Mouse (Mus musculus): ENCODE results near the gene Nop16.

Gene Nop16

GRCm38 (mm10) chr13:54562562-54562961 lies 27.3 kb downstream of the Nop16 start:
- DNase-seq (ENCODE audit: low read depth, low spot score): no peak

GRCm38 (mm10) chr13:54560608-54561007 lies 29.3 kb downstream of the Nop16 start:
- no peak for DNase-seq (ENCODE audit: low read depth, low spot score)

DNA sequence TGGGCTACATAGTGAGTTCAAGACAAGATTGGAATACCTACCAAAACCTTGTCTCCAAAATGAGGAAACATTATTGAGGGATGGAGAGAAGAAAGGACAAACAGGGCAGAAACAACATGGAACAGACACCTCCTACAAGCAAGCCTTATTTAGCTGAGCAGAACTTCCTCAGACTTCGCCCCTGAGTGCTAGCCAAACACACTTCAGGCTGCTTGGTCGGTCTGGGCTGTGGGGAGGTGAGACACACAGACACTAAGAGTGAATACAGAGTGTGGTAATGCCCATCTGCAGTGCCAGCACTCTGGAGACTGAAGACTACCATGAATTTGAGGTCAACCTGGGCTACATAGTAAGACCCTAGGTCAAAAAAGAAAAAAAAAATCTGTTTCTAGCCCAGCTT lies 30.2 kb downstream of the Nop16 start:
- no peak for DNase-seq (ENCODE audit: low read depth, low spot score)

- DNase-seq (ENCODE audit: low read depth, low spot score): no peak
Measured at GRCm38 (mm10) chr13:54557652-54558051, 32.2 kb downstream of the Nop16 start.

- no peak for DNase-seq (ENCODE audit: low read depth, low spot score)
Measured at GRCm38 (mm10) chr13:54556796-54557195, 33.1 kb downstream of the Nop16 start.

- DNase-seq (ENCODE audit: low read depth, low spot score): no peak
Measured at GRCm38 (mm10) chr13:54556176-54556575, 33.7 kb downstream of the Nop16 start.

- DNase-seq (ENCODE audit: low read depth, low spot score): no peak
Measured at GRCm38 (mm10) chr13:54548036-54548435, 41.9 kb downstream of the Nop16 start.

Measured in c-Kit-negative CD71-positive TER-119-positive erythroid progenitor cells, embryonic 14.5 days (primary cell).